Mouse (Mus musculus) bone marrow, adult 2 months (tissue): ENCODE results near the gene Acad10.

Experiments
- CTCF ChIP-seq: fragments of 200-500 bp; IDR thresholded peaks from 2 replicates; pipeline ENCODE4 v1.5.1; 2011; ENCODE audit warnings: low read length, control low read depth; ENCODE audit not compliant: control insufficient read depth, insufficient read depth
- POLR2A ChIP-seq: fragments of 200-500 bp; IDR thresholded peaks from 2 replicates; pipeline ENCODE4 v1.6.1; 2011; ENCODE audit warnings: low read depth, mild to moderate bottlenecking, control low read depth, low read length, borderline replicate concordance; ENCODE audit not compliant: control insufficient read depth

- no peak for TF ChIP-seq POLR2A
- TF ChIP-seq CTCF = no peak
Measured at GRCm38 (mm10) chr5:121639601-121640000, 20.7 kb downstream of the Acad10 start.
